15 mouse cellular contexts compared by ENCODE assay signal in the genomic region with DNA sequence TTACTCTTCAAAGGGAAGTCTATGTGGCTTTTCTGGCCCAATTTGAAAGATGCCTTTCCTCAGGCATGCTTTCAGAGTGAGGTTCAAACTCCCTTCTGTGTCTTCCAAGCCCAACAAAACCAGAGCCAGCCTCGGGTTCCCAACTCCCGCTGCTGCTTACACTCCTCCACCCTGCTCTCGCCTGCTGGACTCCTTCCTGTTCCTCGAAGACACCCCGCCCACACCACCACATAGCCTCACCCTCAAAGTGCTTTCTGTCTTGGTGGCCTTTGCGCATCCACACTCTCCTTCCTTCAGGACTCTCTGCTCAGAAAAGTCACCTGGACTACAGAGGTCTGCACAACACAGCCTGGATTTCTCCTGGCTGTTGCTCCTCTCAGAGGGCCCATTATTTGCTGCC. TPM values are rescaled to one million over a fixed set of nuclear protein-coding genes. Genes with fewer than 3 reads are reported as not detected.
DNase-seq lines count a peak whose midpoint lies in the region; ATAC-seq and TF ChIP-seq lines count a peak whose summit lies in the region.
"Had no signal": no experiment of that assay in that cellular context is flagged by ENCODE, and none has a peak within 500 bp of the region (broad histone marks: within the 10 kb centered on the region; RNA-seq: fewer than 3 reads in every experiment).

No protein-coding gene starts in this region.

- H3K4me1 ChIP-seq in forebrain, embryonic 11.5 days (replicated peaks; ENCODE audit: control insufficient read depth, insufficient read depth, low read length), result no peaks in the 10 kb centered on the region
- H3K4me1 ChIP-seq in forebrain, postnatal 0 days (ENCODE audit: insufficient read depth), result no peaks in the 10 kb centered on the region
- peaks cover 10% of the 10 kb centered on the region for H3K4me1 ChIP-seq in intestine, embryonic 14.5 days (replicated peaks; ENCODE audit: control insufficient read depth, insufficient read depth, low read length)
- no peaks in the 10 kb centered on the region for H3K4me1 ChIP-seq in intestine, postnatal 0 days (replicated peaks; ENCODE audit: control insufficient read depth, insufficient read depth, low read length)
- H3K4me1 ChIP-seq in intestine, embryonic 15.5 days (replicated peaks), result 0 out of 2 replicates have a peak, but pooled peaks cover 2% of the 10 kb centered on the region

- H3K4me3 ChIP-seq in forebrain, embryonic 11.5 days (ENCODE audit: low read depth, low read length), result no peak overlapping the region
- no peak overlapping the region for H3K4me3 ChIP-seq in forebrain, postnatal 0 days (ENCODE audit: low read depth, low read length)
- no peak overlapping the region for H3K4me3 ChIP-seq in intestine, embryonic 14.5 days (ENCODE audit: low read depth, low read length)
- H3K4me3 ChIP-seq in intestine, postnatal 0 days (ENCODE audit: low read depth, low read length), result no peak overlapping the region
- no peak overlapping the region for H3K4me3 ChIP-seq in intestine, embryonic 15.5 days (replicated peaks)

- peak; percentile 41 for DNase-seq in forebrain, embryonic 11.5 days (ENCODE audit: low spot score)
- no peak for DNase-seq in forebrain, postnatal 0 days
- peak; percentile 32 for DNase-seq in intestine, embryonic 14.5 days (ENCODE audit: low spot score)
- DNase-seq in urinary bladder, postnatal 10 days (ENCODE audit: low spot score), result peak; percentile 5
- no peak for DNase-seq in lung, postnatal 25 days (ENCODE audit: low spot score)
- no peak for DNase-seq in adipocyte (ENCODE audit: low spot score)
- DNase-seq: adrenal gland, postnatal 25 days; cerebellum, adult 9-11 months; kidney, adult 18-20 months; midbrain, embryonic 14.5 days; thymus, adult 2 months had no signal

- no peaks in the 10 kb centered on the region for H3K27me3 ChIP-seq in forebrain, embryonic 11.5 days (ENCODE audit: control insufficient read depth, insufficient read depth, low read length)
- H3K27me3 ChIP-seq in forebrain, postnatal 0 days (ENCODE audit: insufficient read depth, low read length), result no peaks in the 10 kb centered on the region
- H3K27me3 ChIP-seq in intestine, embryonic 14.5 days (replicated peaks; ENCODE audit: control insufficient read depth, insufficient read depth, low read length), result no peaks in the 10 kb centered on the region
- no peaks in the 10 kb centered on the region for H3K27me3 ChIP-seq in intestine, postnatal 0 days (replicated peaks; ENCODE audit: control insufficient read depth, insufficient read depth, low read length)
- no peaks in the 10 kb centered on the region for H3K27me3 ChIP-seq in intestine, embryonic 15.5 days (replicated peaks)

- H3K9me3 ChIP-seq in forebrain, embryonic 11.5 days (ENCODE audit: control insufficient read depth, low read length), result no peaks in the 10 kb centered on the region
- H3K9me3 ChIP-seq in forebrain, postnatal 0 days (ENCODE audit: low read length), result no peaks in the 10 kb centered on the region
- no peaks in the 10 kb centered on the region for H3K9me3 ChIP-seq in intestine, embryonic 14.5 days (ENCODE audit: control insufficient read depth, low read length)
- no peaks in the 10 kb centered on the region for H3K9me3 ChIP-seq in intestine, postnatal 0 days (ENCODE audit: control insufficient read depth)
- H3K9me3 ChIP-seq in intestine, embryonic 15.5 days, result no peaks in the 10 kb centered on the region

- no peak overlapping the region for H3K4me2 ChIP-seq in forebrain, embryonic 11.5 days (ENCODE audit: low read depth, low read length, severe bottlenecking)
- H3K4me2 ChIP-seq in forebrain, postnatal 0 days (ENCODE audit: low read depth), result no peak overlapping the region
- H3K4me2 ChIP-seq in intestine, embryonic 14.5 days (ENCODE audit: low read length), result no peak overlapping the region
- no peak overlapping the region for H3K4me2 ChIP-seq in intestine, postnatal 0 days (replicated peaks; ENCODE audit: low read depth)
- H3K4me2 ChIP-seq in intestine, embryonic 15.5 days (replicated peaks), result no peak overlapping the region
- H3K4me2 ChIP-seq: liver, embryonic 11.5 days; lung, embryonic 14.5 days had no signal

- no peak overlapping the region for H3K27ac ChIP-seq in forebrain, embryonic 11.5 days (ENCODE audit: low read depth, low read length)
- no peak overlapping the region for H3K27ac ChIP-seq in forebrain, postnatal 0 days (ENCODE audit: low read depth, low read length)
- H3K27ac ChIP-seq in intestine, embryonic 14.5 days (ENCODE audit: low read depth), result no peak overlapping the region
- no peak overlapping the region for H3K27ac ChIP-seq in intestine, postnatal 0 days (ENCODE audit: low read depth, low read length)
- 0 out of 2 replicates have a peak overlapping the region, but pooled peaks have one; percentile 24 for H3K27ac ChIP-seq in intestine, embryonic 15.5 days

- no peak for ATAC-seq in forebrain, embryonic 11.5 days (replicated peaks; ENCODE audit: low FRiP score)
- no peak for ATAC-seq in forebrain, postnatal 0 days
- ATAC-seq in intestine, embryonic 14.5 days (replicated peaks; ENCODE audit: low FRiP score, low TSS enrichment, low read depth), result no peak
- ATAC-seq in intestine, postnatal 0 days, result no peak
- ATAC-seq in intestine, embryonic 15.5 days, result no peak

- no peak overlapping the region for H3K9ac ChIP-seq in forebrain, embryonic 11.5 days (ENCODE audit: low read length)
- H3K9ac ChIP-seq in forebrain, postnatal 0 days, result no peak overlapping the region
- no peak overlapping the region for H3K9ac ChIP-seq in intestine, embryonic 14.5 days (ENCODE audit: low read length)
- H3K9ac ChIP-seq in intestine, postnatal 0 days (ENCODE audit: low read depth, low read length), result no peak overlapping the region
- no peak overlapping the region for H3K9ac ChIP-seq in intestine, embryonic 15.5 days
- H3K9ac ChIP-seq: lung, embryonic 14.5 days had no signal

- TF ChIP-seq CTCF in forebrain, postnatal 0 days (IDR thresholded peaks at IDR 0.05; ENCODE audit: low read depth), result no peak
- TF ChIP-seq CTCF in intestine, postnatal 0 days (IDR thresholded peaks at IDR 0.05; ENCODE audit: low read depth), result no peak

- no peaks in the 10 kb centered on the region for H3K36me3 ChIP-seq in forebrain, embryonic 11.5 days (ENCODE audit: control insufficient read depth, insufficient read depth, low read length)
- H3K36me3 ChIP-seq in forebrain, postnatal 0 days (ENCODE audit: insufficient read depth), result no peaks in the 10 kb centered on the region
- H3K36me3 ChIP-seq in intestine, embryonic 14.5 days (ENCODE audit: control insufficient read depth, insufficient read depth, low read length), result no peaks in the 10 kb centered on the region
- H3K36me3 ChIP-seq in intestine, postnatal 0 days (ENCODE audit: control insufficient read depth, insufficient read depth), result no peaks in the 10 kb centered on the region
- no peaks in the 10 kb centered on the region for H3K36me3 ChIP-seq in intestine, embryonic 15.5 days

- 86% methylated on average over 6 of the region's 6 CpGs for WGBS in forebrain, embryonic 11.5 days
- WGBS in forebrain, postnatal 0 days, result 86% methylated on average over 6 of the region's 6 CpGs
- whole genome bisulfite sequencing in intestine, embryonic 14.5 days, result 67% methylated on average over 6 of the region's 6 CpGs
- WGBS in intestine, postnatal 0 days, result 64% methylated on average over 6 of the region's 6 CpGs
- 70% methylated on average over 6 of the region's 6 CpGs for WGBS in intestine, embryonic 15.5 days

RNA-seq across cellular contexts. Expression of gene Stx16, which starts 13.0 kb away (rescaled TPM):
- polyA plus RNA-seq in forebrain, embryonic 11.5 days (2014; fragmentation: Nextera tagmentation; extraction: Ambion mirVana), result 9.4 and 10.7 TPM in 2 replicates
- total RNA-seq in forebrain, postnatal 0 days (2014; rRNA removed), result 34.5 and 37.4 TPM in 2 replicates
- 6.1 and 11.0 TPM in 2 replicates for polyA plus RNA-seq in forebrain, postnatal 0 days (2015; fragmentation: Nextera tagmentation; extraction: Ambion mirVana)
- 9.2 and 10.0 TPM in 2 replicates for polyA plus RNA-seq in intestine, embryonic 14.5 days (2014; fragmentation: Nextera tagmentation; extraction: Ambion mirVana)
- polyA plus RNA-seq in intestine, postnatal 0 days (2015; fragmentation: Nextera tagmentation; extraction: Ambion mirVana), result 4.2 and 5.7 TPM in 2 replicates
- 8.5 and 10.6 TPM in 2 replicates for polyA plus RNA-seq in intestine, embryonic 15.5 days (2015; fragmentation: Nextera tagmentation; extraction: Ambion mirVana)

RNA-seq across cellular contexts. Expression of gene Npepl1, which starts 47.1 kb away (rescaled TPM):
- 31.2 and 31.5 TPM in 2 replicates for polyA plus RNA-seq in forebrain, embryonic 11.5 days (2014; fragmentation: Nextera tagmentation; extraction: Ambion mirVana)
- total RNA-seq in forebrain, postnatal 0 days (2014; rRNA removed), result 9.5 and 15.1 TPM in 2 replicates
- polyA plus RNA-seq in forebrain, postnatal 0 days (2015; fragmentation: Nextera tagmentation; extraction: Ambion mirVana), result 17.0 TPM in 2 replicates
- polyA plus RNA-seq in intestine, embryonic 14.5 days (2014; fragmentation: Nextera tagmentation; extraction: Ambion mirVana), result 55.6 and 59.9 TPM in 2 replicates
- 24.8 and 25.8 TPM in 2 replicates for polyA plus RNA-seq in intestine, postnatal 0 days (2015; fragmentation: Nextera tagmentation; extraction: Ambion mirVana)
- 52.6 and 54.5 TPM in 2 replicates for polyA plus RNA-seq in intestine, embryonic 15.5 days (2015; fragmentation: Nextera tagmentation; extraction: Ambion mirVana)

Comparison
In these comparisons a context has a peak if more than half of its experiments do, and no peak if none do; other contexts are left out.
1. DNase-seq: peak in forebrain, embryonic 11.5 days (single experiment), intestine, embryonic 14.5 days (single experiment) and urinary bladder, postnatal 10 days (single experiment); none in forebrain, postnatal 0 days (single experiment), lung, postnatal 25 days (single experiment) and adipocyte (single experiment).